Mouse (Mus musculus) brain, embryonic 14.5 days (tissue): ENCODE data around the gene Thsd7a.

Experiments
- CTCF ChIP-seq: fragments of 200-500 bp; IDR thresholded peaks from 2 replicates; pipeline ENCODE4 v1.5.1; 2012; ENCODE audit warnings: inconsistent platforms, mild to moderate bottlenecking, moderate library complexity, borderline replicate concordance; ENCODE audit not compliant: insufficient read depth, insufficient read length; ENCODE audit errors: extremely low read depth
- POLR2A ChIP-seq: fragments of 200-500 bp; IDR thresholded peaks from 2 replicates; pipeline ENCODE4 v1.6.1; 2012; ENCODE audit warnings: mild to moderate bottlenecking, inconsistent platforms, borderline replicate concordance; ENCODE audit not compliant: poor library complexity, insufficient read depth, insufficient read length, severe bottlenecking; ENCODE audit errors: extremely low read depth

GRCm38 (mm10) chr6:12752297-12752696, 3.1 kb upstream of the Thsd7a start:
- TF ChIP-seq CTCF (no peak), POLR2A (no peak)
